Mouse (Mus musculus) neural tube, embryonic 12.5 days (tissue): ENCODE results near the gene Ank2. TPM values are rescaled to one million over a fixed set of nuclear protein-coding genes. Genes with fewer than 3 reads are reported as not detected.

Source experiments
- ATAC-seq: fragments of 200-750 bp; cut with Nextera tagmentation; 2 replicates; pipeline ENCODE4 v1.8.0; 2017; ENCODE audit warnings: low read depth, mild to moderate bottlenecking, moderate TSS enrichment, moderate library complexity; ENCODE audit not compliant: low FRiP score
- H3K27ac ChIP-seq: fragments of 300-500 bp; sonication (generic); 2 replicates; pipeline ENCODE4 v1.5.1; 2016
- H3K27me3 ChIP-seq: fragments of 300-500 bp; sonication (generic); replicated peaks from 2 replicates; pipeline ENCODE4 v1.6.1; 2016; ENCODE audit warnings: mild to moderate bottlenecking
- H3K36me3 ChIP-seq: fragments of 300-500 bp; sonication (generic); 2 replicates; pipeline ENCODE4 v1.6.1; 2016; ENCODE audit warnings: mild to moderate bottlenecking
- H3K4me1 ChIP-seq: fragments of 300-500 bp; sonication (generic); 2 replicates; pipeline ENCODE4 v1.6.1; 2016
- H3K4me2 ChIP-seq: fragments of 300-500 bp; sonication (generic); replicated peaks from 2 replicates; pipeline ENCODE4 v1.6.1; 2016; ENCODE audit warnings: mild to moderate bottlenecking
- H3K4me3 ChIP-seq: fragments of 300-500 bp; sonication (generic); 2 replicates; pipeline ENCODE4 v1.5.1; 2016
- H3K9ac ChIP-seq: fragments of 300-500 bp; sonication (generic); 2 replicates; pipeline ENCODE4 v1.6.1; 2016; ENCODE audit warnings: mild to moderate bottlenecking
- H3K9me3 ChIP-seq: fragments of 300-500 bp; sonication (generic); 2 replicates; pipeline ENCODE4 v1.6.1; 2016; ENCODE audit warnings: mild to moderate bottlenecking
- WGBS: fragments of 180-500 bp; shearing (Covaris S2); methylation state at CpG from one replicate; pipeline ENCODE4 v1.1.7; 2016; 5-methylcytosine and 5-hydroxymethylcytosine counted together
- polyA plus RNA-seq: library from polyadenylated mRNA; unstranded; fragments of >200 nt; fragmentation: Nextera tagmentation; extraction: Ambion mirVana; gene quantifications from 2 replicates; pipeline ENCODE4 v1.2.1, GENCODE M21; 2016

Ank2 gene
- polyA plus RNA-seq, 1 experiment from 2014 or later: 95.2 TPM

DNA sequence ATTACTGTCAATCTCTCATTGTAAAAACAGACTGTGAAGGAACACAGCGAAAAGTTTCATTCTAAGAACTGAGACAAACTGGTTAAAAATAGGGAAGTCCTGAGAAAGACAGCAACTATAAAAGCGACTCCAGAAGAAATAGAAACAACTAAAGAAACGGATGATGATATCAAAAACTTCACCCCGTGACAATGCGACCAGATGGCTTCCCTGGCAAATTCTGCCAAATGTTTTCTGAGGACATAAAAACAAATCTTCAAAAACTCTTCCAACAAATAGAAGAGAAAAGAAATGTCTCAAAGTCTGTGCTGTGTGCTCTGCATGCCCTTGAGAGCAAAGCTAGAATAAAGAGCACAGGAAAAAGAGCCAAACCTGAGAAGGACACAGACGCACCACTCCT lies 129.6 kb downstream of the Ank2 start:
- Histone ChIP-seq H3K4me1 (0 out of 2 replicates have a peak, but pooled peaks cover 2% of the 10 kb centered on the region), H3K9ac (no peak overlapping the region), H3K27ac (no peak overlapping the region), H3K9me3 (no peaks in the 10 kb centered on the region), H3K4me2 (no peak overlapping the region), H3K4me3 (no peak overlapping the region), H3K27me3 (no peaks in the 10 kb centered on the region), H3K36me3 (no peaks in the 10 kb centered on the region)
- no peak for ATAC-seq
- WGBS: 87% methylated on average over 6 of the region's 6 CpGs

- no peak overlapping the region for H3K9ac ChIP-seq
- H3K36me3 ChIP-seq: no peaks in the 10 kb centered on the region
- H3K4me3 ChIP-seq: no peak overlapping the region
- WGBS: 85% methylated on average over 4 of the region's 4 CpGs
- no peaks in the 10 kb centered on the region for H3K27me3 ChIP-seq
- ATAC-seq: no peak
- no peaks in the 10 kb centered on the region for H3K9me3 ChIP-seq
- no peak overlapping the region for H3K27ac ChIP-seq
- no peak overlapping the region for H3K4me2 ChIP-seq
- no peaks in the 10 kb centered on the region for H3K4me1 ChIP-seq
Measured at GRCm38 (mm10) chr3:127367450-127367849, 131.7 kb downstream of the Ank2 start.

DNA sequence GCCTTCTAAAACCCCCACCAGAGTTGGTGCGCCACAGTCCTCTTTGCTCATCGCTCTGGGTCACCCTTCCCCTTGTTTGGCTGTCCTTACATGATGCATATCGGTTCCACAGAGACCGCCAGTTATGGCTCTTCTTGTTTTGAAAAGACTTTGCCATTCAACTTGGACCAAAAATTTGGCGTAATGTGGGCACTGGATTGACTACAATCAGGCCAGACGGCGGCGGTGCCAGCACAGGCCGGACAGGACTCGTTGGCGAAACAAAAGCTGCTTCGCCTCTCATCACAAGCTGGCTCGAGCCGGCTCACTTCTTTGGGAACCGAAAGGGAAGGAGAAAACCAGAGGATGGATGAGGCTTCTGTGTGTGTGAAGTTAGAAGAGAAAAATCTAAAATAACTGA lies 135.6 kb downstream of the Ank2 start:
- no peak overlapping the region for H3K4me2 ChIP-seq
- no peak for ATAC-seq
- H3K36me3 ChIP-seq: no peaks in the 10 kb centered on the region
- H3K4me1 ChIP-seq: peaks cover 7% of the 10 kb centered on the region; the same call in 1 of the 2 replicates
- H3K9me3 ChIP-seq: no peaks in the 10 kb centered on the region
- no peak overlapping the region for H3K9ac ChIP-seq
- 84% methylated on average over 15 of the region's 15 CpGs for WGBS
- H3K27ac ChIP-seq: no peak overlapping the region
- H3K4me3 ChIP-seq: no peak overlapping the region
- H3K27me3 ChIP-seq: no peaks in the 10 kb centered on the region

- no peak overlapping the region for H3K27ac ChIP-seq
Measured at GRCm38 (mm10) chr3:127362611-127363393, 136.3 kb downstream of the Ank2 start.

GRCm38 (mm10) chr3:127361846-127362245 lies 137.3 kb downstream of the Ank2 start:
- no peak for ATAC-seq

More at GRCm38 (mm10) chr3:127362611-127363393, 136.3 kb downstream of the Ank2 start:
- no peaks in the 10 kb centered on the region for H3K9me3 ChIP-seq
- no peaks in the 10 kb centered on the region for H3K27me3 ChIP-seq
- H3K36me3 ChIP-seq: no peaks in the 10 kb centered on the region
- H3K9ac ChIP-seq: no peak overlapping the region
- no peak overlapping the region for H3K4me2 ChIP-seq
- no peak for ATAC-seq
- peaks cover 7% of the 10 kb centered on the region; the same call in 1 of the 2 replicates for H3K4me1 ChIP-seq
- H3K4me3 ChIP-seq: no peak overlapping the region
- 84% methylated on average over 9 of the region's 9 CpGs for WGBS

DNA sequence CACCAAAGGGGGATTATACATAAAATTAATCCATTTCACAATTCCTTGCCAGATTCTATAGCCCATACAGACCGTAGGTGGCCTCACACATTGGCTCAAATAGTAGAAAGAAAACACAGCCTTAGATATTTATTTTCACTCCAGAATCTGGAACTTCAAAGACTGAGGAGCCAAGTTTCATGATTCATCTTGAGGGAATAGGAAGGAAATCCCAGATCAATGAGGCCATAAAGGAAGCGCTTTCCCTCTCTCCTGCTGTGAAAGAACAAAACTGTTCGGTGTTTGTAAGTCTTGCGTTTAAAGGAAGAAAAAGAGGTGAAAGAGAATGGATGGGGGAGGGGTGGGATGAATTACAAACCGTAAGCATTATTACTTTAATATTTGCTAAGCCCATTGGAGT lies 137.8 kb downstream of the Ank2 start:
- Histone ChIP-seq H3K36me3 (no peaks in the 10 kb centered on the region), H3K4me1 (peaks cover 7% of the 10 kb centered on the region; the same call in 1 of the 2 replicates), H3K9ac (no peak overlapping the region), H3K27me3 (no peaks in the 10 kb centered on the region), H3K27ac (no peak overlapping the region), H3K4me3 (no peak overlapping the region), H3K9me3 (no peaks in the 10 kb centered on the region), H3K4me2 (no peak overlapping the region)
- 13% methylated on average over 5 of the region's 5 CpGs for WGBS
- no peak for ATAC-seq

More at GRCm38 (mm10) chr3:127361846-127362245, 137.3 kb downstream of the Ank2 start:
- no peaks in the 10 kb centered on the region for H3K36me3 ChIP-seq
- H3K4me1 ChIP-seq: peaks cover 7% of the 10 kb centered on the region; the same call in 1 of the 2 replicates
- H3K4me3 ChIP-seq: no peak overlapping the region
- H3K27me3 ChIP-seq: no peaks in the 10 kb centered on the region
- H3K4me2 ChIP-seq: no peak overlapping the region
- H3K27ac ChIP-seq: no peak overlapping the region
- no peaks in the 10 kb centered on the region for H3K9me3 ChIP-seq
- WGBS: 63% methylated on average over 8 of the region's 8 CpGs
- no peak overlapping the region for H3K9ac ChIP-seq

GRCm38 (mm10) chr3:127355252-127355651 lies 143.9 kb downstream of the Ank2 start:
- WGBS: 48% methylated on average over 5 of the region's 5 CpGs
- Histone ChIP-seq H3K27ac (no peak overlapping the region), H3K27me3 (no peaks in the 10 kb centered on the region), H3K9me3 (no peaks in the 10 kb centered on the region), H3K9ac (no peak overlapping the region), H3K4me1 (no peaks in the 10 kb centered on the region), H3K36me3 (no peaks in the 10 kb centered on the region), H3K4me3 (no peak overlapping the region), H3K4me2 (no peak overlapping the region)
- ATAC-seq: no peak

GRCm38 (mm10) chr3:127350602-127351362 lies 148.4 kb downstream of the Ank2 start:
- Histone ChIP-seq H3K9me3 (peaks cover 3% of the 10 kb centered on the region; the same call in 1 of the 2 replicates), H3K36me3 (no peaks in the 10 kb centered on the region), H3K4me2 (no peak overlapping the region), H3K27ac (no peak overlapping the region), H3K27me3 (no peaks in the 10 kb centered on the region), H3K9ac (no peak overlapping the region), H3K4me3 (no peak overlapping the region), H3K4me1 (no peaks in the 10 kb centered on the region)
- 84% methylated on average over 9 of the region's 9 CpGs for WGBS
- no peak for ATAC-seq

DNA sequence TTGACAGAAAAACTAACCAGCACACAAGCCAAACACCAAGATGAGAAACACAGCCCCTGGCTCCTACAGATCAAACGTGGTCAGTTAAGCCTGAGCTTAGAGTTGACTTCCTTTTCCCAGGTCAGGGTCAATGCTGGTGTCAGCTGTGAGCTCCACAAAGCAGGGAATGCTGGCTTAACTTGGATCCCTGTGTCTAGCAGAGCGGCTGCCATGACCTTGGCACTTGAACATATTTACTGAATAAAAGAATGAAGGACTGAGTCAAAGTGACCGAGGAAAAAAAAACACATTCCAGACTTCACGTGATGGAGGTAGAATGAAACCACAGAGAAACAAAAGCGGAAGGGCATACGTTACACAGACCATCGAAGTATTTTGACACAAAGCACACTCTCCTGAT lies 150.2 kb downstream of the Ank2 start:
- 83% methylated on average over 7 of the region's 7 CpGs for WGBS
- no peaks in the 10 kb centered on the region for H3K27me3 ChIP-seq
- no peak overlapping the region for H3K27ac ChIP-seq
- no peak overlapping the region for H3K9ac ChIP-seq
- no peaks in the 10 kb centered on the region for H3K36me3 ChIP-seq
- no peaks in the 10 kb centered on the region for H3K4me1 ChIP-seq
- no peak overlapping the region for H3K4me2 ChIP-seq
- H3K9me3 ChIP-seq: peaks cover 3% of the 10 kb centered on the region; the same call in 1 of the 2 replicates
- no peak overlapping the region for H3K4me3 ChIP-seq
- ATAC-seq: no peak

- no peaks in the 10 kb centered on the region for H3K27me3 ChIP-seq
- no peak for ATAC-seq
- no peak overlapping the region for H3K4me2 ChIP-seq
- no peak overlapping the region for H3K4me3 ChIP-seq
- 67% methylated on average over 8 of the region's 8 CpGs for WGBS
- peaks cover 3% of the 10 kb centered on the region; the same call in 1 of the 2 replicates for H3K9me3 ChIP-seq
- H3K36me3 ChIP-seq: no peaks in the 10 kb centered on the region
- no peaks in the 10 kb centered on the region for H3K4me1 ChIP-seq
- H3K9ac ChIP-seq: no peak overlapping the region
- H3K27ac ChIP-seq: no peak overlapping the region
Measured at GRCm38 (mm10) chr3:127345860-127346459, 153.2 kb downstream of the Ank2 start.

DNA sequence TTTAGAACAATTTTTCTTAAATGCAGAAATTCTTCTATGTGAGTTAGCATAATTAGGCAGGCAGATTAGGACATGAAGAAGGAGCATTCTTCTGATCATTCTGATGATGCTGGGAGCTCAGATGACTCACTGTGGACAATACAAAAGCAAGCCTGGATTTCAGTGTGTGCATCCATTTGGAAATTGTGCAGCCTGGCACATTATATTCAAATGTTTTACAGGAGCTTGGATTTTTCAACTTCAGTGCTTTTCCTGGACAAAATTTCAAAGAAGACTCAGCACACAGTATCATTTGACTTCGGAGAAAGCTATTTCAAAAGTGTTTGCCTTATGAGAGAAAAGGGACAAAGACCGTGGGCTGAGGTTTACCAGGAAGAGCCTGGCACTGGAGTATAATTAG lies 157.8 kb downstream of the Ank2 start:
- WGBS: 84% methylated on average over 2 of the region's 2 CpGs
- ATAC-seq: no peak

DNA sequence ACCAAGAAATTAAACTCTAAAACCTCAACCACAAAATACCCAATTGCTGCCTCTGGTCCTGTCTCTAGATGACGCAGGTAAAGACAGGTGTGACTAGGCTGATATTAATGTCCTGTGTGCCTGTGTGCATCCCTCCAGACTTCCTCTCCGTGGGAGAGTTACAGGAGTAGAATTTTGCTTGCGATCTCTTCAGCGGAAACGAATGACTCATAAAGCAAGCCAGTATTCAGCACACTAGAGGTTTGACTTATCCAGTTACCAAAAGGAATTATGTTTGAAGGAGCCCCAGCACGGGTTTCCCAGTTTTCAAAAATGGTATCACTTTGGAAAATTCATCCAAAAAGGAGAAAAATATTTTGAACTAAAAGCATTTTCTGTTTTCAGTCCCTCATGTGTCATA lies 164.3 kb downstream of the Ank2 start:
- H3K4me3 ChIP-seq: no peak overlapping the region
- H3K9ac ChIP-seq: no peak overlapping the region
- no peak overlapping the region for H3K4me2 ChIP-seq
- no peaks in the 10 kb centered on the region for H3K4me1 ChIP-seq
- H3K27me3 ChIP-seq: no peaks in the 10 kb centered on the region
- ATAC-seq: no peak
- no peak overlapping the region for H3K27ac ChIP-seq
- 91% methylated on average over 6 of the region's 6 CpGs for WGBS
- H3K9me3 ChIP-seq: no peaks in the 10 kb centered on the region; the same call in 1 of the 2 replicates
- H3K36me3 ChIP-seq: 0 out of 2 replicates have a peak, but pooled peaks cover 3% of the 10 kb centered on the region

More for the DNA sequence above, 157.8 kb downstream of the Ank2 start:
- H3K36me3 ChIP-seq: no peaks in the 10 kb centered on the region
- H3K9ac ChIP-seq: no peak overlapping the region
- H3K9me3 ChIP-seq: no peaks in the 10 kb centered on the region
- no peak overlapping the region for H3K4me2 ChIP-seq
- H3K4me1 ChIP-seq: no peaks in the 10 kb centered on the region
- H3K27me3 ChIP-seq: no peaks in the 10 kb centered on the region
- H3K4me3 ChIP-seq: no peak overlapping the region
- no peak overlapping the region for H3K27ac ChIP-seq
